Mouse (Mus musculus): ENCODE measurements around the gene Shisa8.
"Not testable (repeated sequence)": the region's sequence is repeated elsewhere in the genome, so short reads cannot be mapped to it uniquely, and the experiment has no call there.

The Shisa8 gene

GRCm38 (mm10) chr15:82212752-82213063, at the start of gene Shisa8:
Gene Shisa8 (minus strand): TSS chr15:82212815.
- no peak for DNase-seq (ENCODE audit: low spot score)

DNA sequence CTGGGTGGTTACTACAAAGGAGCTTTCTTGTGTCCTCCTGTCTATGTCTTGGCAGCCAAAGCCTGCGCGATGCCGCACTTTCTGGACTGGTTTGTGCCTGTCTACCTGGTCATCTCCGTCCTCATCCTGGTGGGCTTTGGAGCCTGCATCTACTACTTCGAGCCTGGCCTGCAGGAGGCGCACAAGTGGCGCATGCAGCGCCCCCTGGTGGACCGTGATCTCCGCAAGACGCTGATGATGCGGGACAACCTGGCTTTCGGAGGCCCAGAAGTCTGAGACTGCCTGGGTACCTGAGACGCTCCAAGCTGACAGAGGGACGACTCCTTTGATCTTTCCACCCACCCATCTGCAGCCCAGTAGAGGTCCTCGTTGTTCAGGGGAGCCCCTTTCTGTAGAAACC, 46.9 kb upstream of the Shisa8 start:
- DNase-seq (ENCODE audit: low spot score) = no peak

GRCm38 (mm10) chr15:82255944-82256383, 43.3 kb upstream of the Shisa8 start:
- no peak for DNase-seq (ENCODE audit: low spot score)

GRCm38 (mm10) chr15:82255248-82255647, 42.6 kb upstream of the Shisa8 start:
- DNase-seq (ENCODE audit: low spot score) = no peak

DNA sequence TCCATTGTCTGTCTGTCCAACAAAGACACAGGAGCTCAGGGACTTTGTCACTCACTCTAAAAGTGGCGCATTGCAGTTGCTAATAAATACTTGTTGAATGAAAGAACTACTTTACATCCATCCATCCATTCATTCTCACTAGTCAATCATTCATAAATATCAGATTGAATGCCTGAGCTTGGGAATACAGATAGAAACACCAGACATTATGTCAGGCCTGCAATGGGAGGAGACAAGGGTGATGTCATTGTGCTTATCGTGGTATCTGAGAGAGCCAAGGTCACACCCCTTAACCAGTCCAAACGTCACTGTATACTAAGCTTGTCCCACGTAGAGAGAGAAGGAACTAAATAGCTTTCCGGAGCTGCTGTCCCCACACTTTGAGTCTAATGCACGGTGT, 39.5 kb upstream of the Shisa8 start, which contains the start of gene 1500009C09Rik:
Gene 1500009C09Rik, plus strand, starts transcription at position 301 of the 400 bp plus-strand sequence.
- DNase-seq (ENCODE audit: low spot score) = no peak

- DNase-seq (ENCODE audit: low spot score) = no peak
Observed at GRCm38 (mm10) chr15:82251579-82251978, 39.0 kb upstream of the Shisa8 start.

GRCm38 (mm10) chr15:82247131-82247776, 34.6 kb upstream of the Shisa8 start:
- peak; percentile 13 for DNase-seq (ENCODE audit: low spot score)

- DNase-seq (ENCODE audit: low spot score) = not testable (repeated sequence)
Observed at GRCm38 (mm10) chr15:82244805-82245161, 32.2 kb upstream of the Shisa8 start.

DNA sequence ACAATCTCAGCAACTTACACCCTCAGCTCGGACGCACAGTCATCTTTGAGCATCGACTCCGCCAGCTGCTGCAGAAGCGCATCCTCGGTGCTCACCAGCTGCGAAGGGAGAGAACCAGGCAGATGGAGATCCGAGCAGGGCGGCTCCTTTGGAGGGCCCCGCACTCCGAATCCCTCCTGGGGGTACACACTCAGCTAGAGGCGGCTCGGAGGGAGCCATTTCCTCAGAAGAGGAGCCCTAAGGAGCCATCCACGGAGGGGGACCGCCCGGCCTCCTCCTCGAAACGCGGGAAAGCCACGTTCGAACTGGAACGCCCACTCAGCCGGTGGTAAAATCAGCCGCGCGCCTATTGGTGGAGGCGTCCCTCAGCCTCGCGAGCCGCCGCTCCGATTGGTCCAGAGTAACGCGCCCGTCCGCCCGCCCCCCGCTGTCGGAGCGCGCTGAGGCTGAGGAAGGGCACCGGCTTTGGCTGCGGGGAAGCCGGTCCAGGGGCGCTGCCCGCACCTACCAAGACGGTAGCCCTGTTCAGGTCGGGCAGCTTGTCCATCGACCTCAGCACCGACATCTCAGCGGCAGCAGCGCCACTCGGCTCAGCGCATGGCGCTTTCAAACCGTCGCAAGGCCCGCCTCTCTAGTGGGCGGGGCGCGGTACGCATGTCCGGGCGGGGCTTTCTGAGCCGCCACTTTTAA, 31.6 kb upstream of the Shisa8 start, which contains the start of gene Cenpm:
Gene Cenpm, minus strand, starts transcription at position 634 of the 690 bp plus-strand sequence.
- peak; percentile 75 for DNase-seq (ENCODE audit: low spot score)

DNA sequence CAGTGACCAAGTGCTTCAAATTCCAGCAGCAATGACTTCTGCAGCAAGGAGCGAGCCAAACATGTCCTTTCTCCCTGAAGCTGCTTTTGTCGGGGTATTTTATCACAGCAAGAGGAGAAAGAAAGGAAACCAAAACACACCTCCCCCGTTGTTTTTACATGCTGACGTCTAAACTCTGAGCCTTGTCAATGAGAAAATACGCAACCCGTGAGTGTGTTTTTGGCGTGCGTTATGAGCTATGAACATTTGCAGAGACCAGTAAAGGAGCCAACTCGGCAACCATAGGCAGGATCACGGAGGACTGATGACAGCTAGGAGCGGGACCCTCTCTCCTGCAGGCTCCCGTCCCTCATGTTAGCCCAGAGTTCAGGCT, 31.1 kb upstream of the Shisa8 start:
- DNase-seq (ENCODE audit: low spot score) = no peak

DNA sequence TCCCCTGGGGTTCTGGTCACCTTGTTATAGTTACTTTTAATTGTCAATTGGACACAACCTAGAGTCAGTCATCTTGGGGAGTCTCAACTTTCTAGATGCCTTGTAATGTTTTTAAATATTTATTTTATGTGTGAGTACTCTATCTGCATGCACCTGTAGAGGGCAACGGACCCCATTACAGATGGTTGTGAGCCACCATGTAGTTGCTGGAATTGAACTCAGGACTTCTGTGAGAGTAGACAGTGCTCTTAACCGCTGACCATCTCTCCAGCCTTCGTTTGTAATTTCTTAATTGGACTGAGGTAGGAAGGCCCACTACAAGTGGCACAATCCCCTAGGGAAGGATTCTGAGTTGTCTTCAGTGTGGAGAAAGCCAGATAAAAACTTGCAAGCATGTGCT, 30.7 kb upstream of the Shisa8 start:
- no peak for DNase-seq (ENCODE audit: low spot score)

GRCm38 (mm10) chr15:82236565-82236964, 23.9 kb upstream of the Shisa8 start:
- DNase-seq (ENCODE audit: low spot score) = peak; percentile 29

DNA sequence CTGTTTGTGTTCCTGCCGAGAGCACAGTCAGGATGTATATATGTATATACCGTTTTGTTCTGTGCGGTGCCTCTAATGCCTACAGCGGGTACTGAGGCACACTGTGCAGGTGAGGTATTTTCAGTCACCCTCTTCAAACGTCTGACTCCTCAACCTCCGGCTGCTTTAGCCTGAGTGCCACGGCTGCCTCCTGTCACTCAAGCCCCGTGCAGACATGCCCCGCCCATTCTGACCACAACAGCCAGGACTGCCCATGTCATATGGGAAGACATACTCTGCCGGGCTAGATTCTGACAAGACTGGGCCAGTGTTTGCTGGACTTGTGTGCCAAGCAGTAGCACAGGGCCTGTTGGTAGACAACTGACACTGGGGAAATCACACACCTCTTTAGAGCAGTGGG, 23.0 kb upstream of the Shisa8 start:
- no peak for DNase-seq (ENCODE audit: low spot score)

GRCm38 (mm10) chr15:82232651-82233050, 20.0 kb upstream of the Shisa8 start:
- DNase-seq (ENCODE audit: low spot score) = no peak

- no peak for DNase-seq (ENCODE audit: low spot score)
Observed at GRCm38 (mm10) chr15:82231591-82232378, 19.2 kb upstream of the Shisa8 start.

- DNase-seq (ENCODE audit: low spot score) = no peak
Observed at GRCm38 (mm10) chr15:82231100-82231499, 18.5 kb upstream of the Shisa8 start.

DNA sequence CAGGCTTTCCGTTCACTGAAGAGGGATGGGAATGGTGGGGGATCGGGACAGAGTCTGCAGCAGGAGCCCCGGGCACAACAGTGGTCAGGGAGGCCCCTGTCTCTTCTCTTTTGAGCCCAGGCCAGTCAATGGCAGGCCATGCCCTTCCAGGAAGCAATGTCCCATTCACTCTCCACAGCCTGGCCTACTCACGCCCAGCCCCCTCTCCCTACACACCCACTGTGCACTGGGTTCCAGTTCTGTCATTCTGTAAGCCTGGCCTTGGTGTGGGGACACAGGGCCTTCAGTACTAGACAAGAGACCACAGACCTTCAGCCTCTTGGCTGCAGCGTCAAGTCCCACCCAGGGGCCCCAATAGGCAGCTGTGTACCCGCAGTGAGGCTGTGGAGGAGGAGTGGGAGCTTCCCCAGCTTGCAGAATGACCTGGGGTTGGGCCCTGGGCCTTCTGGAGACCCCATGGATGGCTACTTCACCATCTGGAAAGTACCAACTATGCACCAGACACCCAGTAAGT, 17.5 kb upstream of the Shisa8 start:
- DNase-seq (ENCODE audit: low spot score) = no peak

GRCm38 (mm10) chr15:82229542-82230045, 17.0 kb upstream of the Shisa8 start:
- DNase-seq (ENCODE audit: low spot score) = no peak

- DNase-seq (ENCODE audit: low spot score) = no peak
Observed at GRCm38 (mm10) chr15:82225769-82226168, 13.2 kb upstream of the Shisa8 start.

GRCm38 (mm10) chr15:82224602-82225215, 12.1 kb upstream of the Shisa8 start:
- no peak for DNase-seq (ENCODE audit: low spot score)

DNA sequence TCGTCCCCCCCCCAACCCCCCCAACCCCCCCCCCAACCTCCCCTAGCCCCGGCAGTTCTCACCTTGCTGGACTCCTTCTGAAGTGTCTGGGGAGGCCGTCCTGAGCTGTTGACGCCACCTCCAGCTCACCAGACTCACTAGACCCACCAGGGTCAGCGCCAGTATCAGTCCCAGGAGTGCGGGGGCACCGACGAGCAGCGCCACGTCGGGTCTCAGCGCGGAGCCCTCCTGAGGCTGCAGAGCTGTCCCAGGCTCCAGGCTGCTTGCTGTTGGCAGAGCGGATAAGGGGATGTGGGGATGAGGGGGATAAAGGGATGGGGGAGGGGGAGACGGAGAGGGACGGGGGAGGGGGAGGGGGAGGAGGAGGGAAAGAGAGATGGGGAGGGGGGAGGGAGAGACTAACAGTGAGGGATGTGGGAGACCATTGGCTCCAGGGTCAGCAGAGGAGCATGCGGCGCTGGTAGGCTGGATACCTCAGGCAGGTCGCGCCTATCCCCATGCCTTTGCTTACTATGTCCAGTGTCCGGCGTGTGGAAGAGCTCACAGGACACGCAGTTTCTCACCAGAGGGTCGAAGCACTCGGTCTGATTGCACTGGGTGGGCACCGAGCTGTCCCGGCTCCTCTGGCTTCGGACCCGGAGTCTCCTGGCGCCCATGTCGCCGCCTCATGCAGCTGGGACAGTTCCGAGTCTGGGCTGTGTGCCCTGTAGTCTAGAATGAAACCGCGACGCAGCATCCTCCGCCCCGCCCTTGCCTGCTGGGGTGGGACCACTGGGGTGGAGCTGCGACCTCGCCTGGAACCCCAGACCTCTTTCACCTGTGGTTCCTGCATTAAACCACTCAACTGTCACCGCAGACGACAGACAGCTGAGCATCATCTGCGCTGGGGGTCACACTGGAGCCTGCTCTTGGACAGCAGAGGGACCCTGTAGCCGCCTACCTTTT, 11.3 kb upstream of the Shisa8 start, which contains the start of gene Tnfrsf13c:
Gene Tnfrsf13c, minus strand, starts transcription at position 713 of the 945 bp plus-strand sequence.
- DNase-seq (ENCODE audit: low spot score) = no peak
